Mouse (Mus musculus) spleen, adult 2 months (tissue): ENCODE data around the gene Il25.

Experiments
- CTCF ChIP-seq: fragments of 200-500 bp; IDR thresholded peaks from 2 replicates; pipeline ENCODE4 v1.5.1; 2011; ENCODE audit warnings: mild to moderate bottlenecking, inconsistent platforms; ENCODE audit not compliant: insufficient read depth, insufficient read length, insufficient replicate concordance; ENCODE audit errors: extremely low read depth
- POLR2A ChIP-seq: fragments of 200-500 bp; IDR thresholded peaks from 2 replicates; pipeline ENCODE4 v1.6.1; 2011; ENCODE audit warnings: low read depth, low read length, inconsistent platforms

DNA sequence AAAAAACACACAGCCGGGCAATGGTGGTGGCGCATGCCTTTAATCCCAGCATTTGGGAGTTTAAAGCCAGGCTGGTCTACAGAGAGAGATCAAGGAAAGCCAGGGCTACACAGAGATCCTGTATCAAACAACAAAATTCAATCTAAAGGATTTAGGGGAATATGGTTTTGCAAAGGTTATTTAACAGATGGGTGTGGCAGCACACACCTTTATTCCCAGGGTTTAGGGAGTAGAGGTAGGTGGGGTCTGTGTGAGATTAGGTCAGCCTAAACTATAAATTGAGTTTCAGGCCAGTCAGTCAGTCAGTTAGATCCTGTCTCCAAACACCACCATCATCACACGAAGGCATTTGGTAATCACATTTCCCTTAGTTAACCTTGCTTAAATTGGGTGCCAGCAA is 40.3 kb upstream of the Il25 start, which contains the start of gene Pabpn1:
- TF ChIP-seq CTCF = no peak
- no peak for TF ChIP-seq POLR2A
